Mouse (Mus musculus) neutrophil, adult 5-6 weeks (primary cell): ENCODE results near the gene Rbsn. TPM values are rescaled to one million over a fixed set of nuclear protein-coding genes. Genes with fewer than 3 reads are reported as not detected.
A peak's percentile ranks its signal among the peaks of the same experiment; 100 is the strongest.

Source experiments
- ATAC-seq: fragments of 151-379, 151-347 bp; 2 replicates; pipeline ENCODE4 v1.8.0; 2017; ENCODE audit warnings: mild to moderate bottlenecking, moderate TSS enrichment; ENCODE audit not compliant: insufficient number of reproducible peaks, poor library complexity, low FRiP score, severe bottlenecking; ENCODE audit errors: extremely low read depth
- total RNA-seq: library from RNA; stranded (forward); fragments of 200-1000 nt; gene quantifications from 2 replicates; pipeline ENCODE4 v1.2.3, GENCODE M21; 2017

Rbsn gene
- total RNA-seq, 1 experiment from 2014 or later: 29.8 TPM

GRCm38 (mm10) chr6:92199414-92199813, 15.3 kb downstream of the Rbsn start:
- no peak for ATAC-seq

GRCm38 (mm10) chr6:92184178-92184577, 30.5 kb downstream of the Rbsn start:
- peak; percentile 17; the same call in 1 of the 2 replicates for ATAC-seq

DNA sequence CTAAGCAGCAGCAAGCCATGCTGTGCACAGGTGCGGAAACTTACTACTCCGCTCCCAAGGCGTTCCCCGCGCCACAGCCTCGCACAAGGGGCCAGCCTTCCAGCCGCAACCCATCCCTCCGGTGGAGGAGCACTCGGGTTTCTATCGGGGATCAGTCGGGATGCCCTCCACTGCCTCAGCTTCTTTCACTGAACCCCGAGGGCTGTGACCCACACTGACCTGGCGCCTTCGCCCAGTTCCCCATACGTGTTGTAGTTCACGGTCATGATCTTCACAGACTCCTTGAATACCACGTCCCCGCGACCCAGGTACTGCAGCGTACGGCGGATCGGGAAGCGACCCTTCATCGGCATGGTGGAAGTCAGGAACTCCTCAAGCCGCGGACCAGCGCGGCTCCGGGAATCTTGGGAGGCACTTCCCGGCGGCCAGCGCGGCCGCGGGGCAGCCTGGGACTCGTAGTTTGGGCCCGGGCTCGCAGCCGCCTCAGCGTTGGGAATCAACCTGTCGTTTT, 31.0 kb downstream of the Rbsn start, which contains the start of gene Mrps25:
Mrps25 (minus strand) TSS at position 413 of the 511 bp plus-strand sequence.
- peak; percentile 44; the same call in 1 of the 2 replicates for ATAC-seq

GRCm38 (mm10) chr6:92176450-92176849, 38.3 kb downstream of the Rbsn start:
- ATAC-seq: no peak

DNA sequence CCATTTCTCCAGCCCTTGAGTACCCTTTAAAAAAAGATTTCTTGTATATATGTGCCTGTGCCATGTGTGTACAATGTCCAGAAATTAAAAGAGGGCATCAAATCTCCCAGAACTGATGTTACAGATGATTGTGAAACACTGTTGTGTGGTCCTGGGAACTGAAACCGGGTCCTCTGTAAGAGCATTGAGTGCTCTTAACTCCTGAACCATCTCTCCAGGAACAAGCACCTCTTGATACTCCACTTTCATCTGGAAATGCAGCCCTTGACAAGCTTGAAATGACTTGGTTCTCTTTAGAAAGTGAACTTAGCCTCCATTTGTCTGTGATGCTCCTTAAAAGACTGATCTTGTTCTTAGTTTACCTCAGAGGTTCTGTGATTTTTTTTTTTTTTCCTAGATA, 52.0 kb downstream of the Rbsn start:
- no peak for ATAC-seq

GRCm38 (mm10) chr6:92158801-92159200, 55.9 kb downstream of the Rbsn start:
- no peak for ATAC-seq

DNA sequence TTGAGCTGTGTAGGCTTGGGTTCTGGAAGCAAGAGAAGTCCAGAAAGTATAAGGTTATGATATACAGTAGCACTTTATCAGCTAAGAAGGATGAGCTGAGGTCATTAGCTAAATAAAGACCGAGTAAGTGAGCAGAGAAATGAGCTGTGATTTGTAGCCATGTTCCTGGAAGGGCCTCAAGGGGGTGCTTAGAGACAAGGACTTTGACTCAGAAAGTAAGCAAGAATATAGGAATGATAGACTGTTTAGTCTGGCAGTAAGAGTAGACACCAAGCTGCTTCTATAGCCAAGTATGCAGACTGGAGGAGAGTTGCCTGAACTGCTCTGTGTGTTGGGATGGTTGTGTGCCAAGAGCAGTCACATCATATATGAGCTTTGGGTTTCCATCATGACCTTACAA, 61.0 kb downstream of the Rbsn start:
- no peak for ATAC-seq

DNA sequence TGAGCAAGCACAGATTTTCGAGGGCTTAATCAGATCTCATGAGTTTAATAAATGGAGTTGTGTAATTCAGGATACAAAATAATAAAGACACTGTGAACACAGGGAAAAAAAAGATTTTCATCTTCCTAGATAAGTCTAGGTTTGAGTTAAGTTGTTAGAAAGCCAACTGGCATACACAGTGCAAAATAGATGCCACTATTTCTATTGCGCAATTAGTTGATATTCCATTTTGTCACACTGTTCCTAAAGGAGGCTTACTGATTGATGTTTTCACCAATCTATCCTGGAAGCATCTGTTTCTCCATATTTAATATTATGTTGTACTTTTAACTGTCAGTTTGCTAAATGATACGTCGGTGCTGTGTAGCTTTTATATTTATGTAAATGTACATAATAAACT, 68.8 kb downstream of the Rbsn start:
- ATAC-seq: no peak

Other genes starting within 250 kb of the Rbsn start
- 0.25 TPM in 1 of 2 replicates, not detected in the other for gene Fgd5, start 236.0 kb downstream of the Rbsn start, total RNA-seq
- gene Nr2c2, start 123.5 kb downstream of the Rbsn start, total RNA-seq: 69.7 and 77.7 TPM in 2 replicates
- 19.2 and 19.3 TPM in 2 replicates for gene Mrps25, start 30.9 kb downstream of the Rbsn start, total RNA-seq
- not detected in 2 replicates for gene Trh, start 29.7 kb upstream of the Rbsn start, total RNA-seq